ENCODE assay signal across 26 mouse cellular contexts in the genomic region with DNA sequence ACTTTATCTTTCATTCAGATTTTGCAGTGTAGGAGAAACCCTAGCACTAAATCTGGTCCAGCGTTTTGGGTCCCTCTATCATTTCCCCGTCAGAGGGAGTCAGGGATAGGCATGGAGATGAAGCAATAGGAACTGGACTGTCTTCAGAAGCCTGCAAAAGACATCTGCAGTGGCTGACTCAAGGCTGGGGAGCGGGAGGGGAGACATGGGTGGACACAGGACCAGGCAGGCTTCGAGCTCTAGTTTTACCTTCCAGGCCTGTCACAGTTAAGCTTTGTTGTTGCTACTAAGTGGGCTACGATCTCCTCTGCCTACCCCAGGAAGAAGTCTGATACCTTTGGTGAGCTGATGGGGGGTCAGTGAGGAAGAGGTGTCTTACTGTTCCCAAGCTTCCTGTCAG. TPM values are rescaled to one million over a fixed set of nuclear protein-coding genes. Genes with fewer than 3 reads are reported as not detected.
DNase-seq lines count a peak whose midpoint lies in the region; ATAC-seq and TF ChIP-seq lines count a peak whose summit lies in the region.
"Had no signal": no experiment of that assay in that cellular context is flagged by ENCODE, and none has a peak within 500 bp of the region (broad histone marks: within the 10 kb centered on the region; RNA-seq: fewer than 3 reads in every experiment).

No protein-coding gene starts in this region.

- H3K4me2 ChIP-seq in heart, embryonic 12.5 days: no peak overlapping the region
- 0 out of 2 replicates have a peak overlapping the region, but pooled peaks have one; percentile 11 for H3K4me2 ChIP-seq in heart, embryonic 11.5 days
- peak overlapping the region; percentile 83 for H3K4me2 ChIP-seq in intestine, postnatal 0 days (replicated peaks; ENCODE audit: low read depth)
- no peak overlapping the region for H3K4me2 ChIP-seq in intestine, embryonic 15.5 days (replicated peaks)
- H3K4me2 ChIP-seq: embryonic facial prominence, embryonic 13.5 days; embryonic facial prominence, embryonic 15.5 days; forebrain, embryonic 12.5 days had no signal

- H3K27ac ChIP-seq in gastrocnemius, adult 2 months: peak overlapping the region; percentile 91
- H3K27ac ChIP-seq in heart, adult 2 months: peak overlapping the region; percentile 52
- no peak overlapping the region for H3K27ac ChIP-seq in heart, embryonic 12.5 days (ENCODE audit: poor library complexity, severe bottlenecking)
- no peak overlapping the region for H3K27ac ChIP-seq in heart, embryonic 11.5 days (ENCODE audit: low read depth, low read length)
- H3K27ac ChIP-seq in intestine, postnatal 0 days (ENCODE audit: low read depth, low read length): no peak overlapping the region
- no peak overlapping the region for H3K27ac ChIP-seq in intestine, embryonic 15.5 days
- H3K27ac ChIP-seq: embryonic facial prominence, embryonic 13.5 days; embryonic facial prominence, embryonic 15.5 days; forebrain, embryonic 10.5 days; forebrain, embryonic 12.5 days had no signal

- no peaks in the 10 kb centered on the region for H3K9me3 ChIP-seq in heart, embryonic 12.5 days (replicated peaks)
- H3K9me3 ChIP-seq in heart, embryonic 11.5 days (replicated peaks; ENCODE audit: control insufficient read depth, low read length): no peaks in the 10 kb centered on the region
- H3K9me3 ChIP-seq in intestine, postnatal 0 days (ENCODE audit: control insufficient read depth): no peaks in the 10 kb centered on the region
- no peaks in the 10 kb centered on the region for H3K9me3 ChIP-seq in intestine, embryonic 15.5 days
- H3K9me3 ChIP-seq: embryonic facial prominence, embryonic 13.5 days; embryonic facial prominence, embryonic 15.5 days; forebrain, embryonic 10.5 days; forebrain, embryonic 12.5 days had no signal

- DNase-seq in gastrocnemius, adult 2 months: no peak
- DNase-seq in gastrocnemius, postnatal 25 days: no peak
- DNase-seq in heart, adult 2 months: no peak
- DNase-seq in heart, adult 8-10 months (ENCODE audit: low spot score): no peak
- DNase-seq: adrenal gland, adult 2 months; adrenal gland, postnatal 10 days; adrenal gland, postnatal 25 days; cerebellum, adult 11 months; cerebellum, adult 18-20 months; cerebellum, adult 8-10 months; cerebellum, adult 9-11 months; cerebellum, postnatal 14 days; cerebellum, postnatal 36 days; embryo, embryonic 11 days had no signal

- no peak for ATAC-seq in heart, embryonic 12.5 days (ENCODE audit: insufficient number of reproducible peaks, low FRiP score)
- no peak for ATAC-seq in heart, embryonic 11.5 days (replicated peaks; ENCODE audit: insufficient number of reproducible peaks, low FRiP score, low TSS enrichment)
- ATAC-seq in intestine, postnatal 0 days: no peak
- no peak for ATAC-seq in intestine, embryonic 15.5 days
- ATAC-seq: forebrain, embryonic 14.5 days had no signal

- peak overlapping the region; percentile 74; the same call in 1 of the 2 replicates for H3K4me3 ChIP-seq in gastrocnemius, adult 2 months
- peak overlapping the region; percentile 7; the same call in 1 of the 2 replicates for H3K4me3 ChIP-seq in heart, adult 2 months
- no peak overlapping the region for H3K4me3 ChIP-seq in heart, embryonic 12.5 days
- H3K4me3 ChIP-seq in heart, embryonic 11.5 days (ENCODE audit: low read depth, low read length): no peak overlapping the region
- H3K4me3 ChIP-seq in intestine, postnatal 0 days (ENCODE audit: low read depth, low read length): no peak overlapping the region
- H3K4me3 ChIP-seq in intestine, embryonic 15.5 days (replicated peaks): no peak overlapping the region
- H3K4me3 ChIP-seq: embryonic facial prominence, embryonic 13.5 days; embryonic facial prominence, embryonic 15.5 days; erythroblast, embryonic 14.5 days; forebrain, embryonic 10.5 days; forebrain, embryonic 12.5 days had no signal

- TF ChIP-seq EP300 in heart, adult 2 months (IDR thresholded peaks at IDR 0.05; ENCODE audit: insufficient read depth, low read depth, low read length): no peak

- no peaks in the 10 kb centered on the region for H3K27me3 ChIP-seq in heart, adult 2 months (ENCODE audit: control insufficient read depth, insufficient read depth, low read length)
- H3K27me3 ChIP-seq in heart, embryonic 12.5 days (replicated peaks): no peaks in the 10 kb centered on the region
- H3K27me3 ChIP-seq in heart, embryonic 11.5 days (ENCODE audit: control insufficient read depth, insufficient read depth, low read length): peaks cover 4% of the 10 kb centered on the region; the same call in 1 of the 2 replicates
- no peaks in the 10 kb centered on the region for H3K27me3 ChIP-seq in intestine, postnatal 0 days (replicated peaks; ENCODE audit: control insufficient read depth, insufficient read depth, low read length)
- H3K27me3 ChIP-seq in intestine, embryonic 15.5 days (replicated peaks): no peaks in the 10 kb centered on the region
- H3K27me3 ChIP-seq: embryonic facial prominence, embryonic 15.5 days had no signal

- no peak overlapping the region for H3K9ac ChIP-seq in heart, adult 2 months (ENCODE audit: low read depth, low read length)
- H3K9ac ChIP-seq in heart, embryonic 12.5 days: no peak overlapping the region
- no peak overlapping the region for H3K9ac ChIP-seq in heart, embryonic 11.5 days (ENCODE audit: low read depth, low read length)
- no peak overlapping the region for H3K9ac ChIP-seq in intestine, postnatal 0 days (ENCODE audit: low read depth, low read length)
- H3K9ac ChIP-seq in intestine, embryonic 15.5 days: no peak overlapping the region
- H3K9ac ChIP-seq: embryonic facial prominence, embryonic 13.5 days; embryonic facial prominence, embryonic 15.5 days; forebrain, embryonic 12.5 days had no signal

- H3K36me3 ChIP-seq in heart, adult 2 months (ENCODE audit: control insufficient read depth, insufficient read depth, low read length): peaks cover 15% of the 10 kb centered on the region
- H3K36me3 ChIP-seq in heart, embryonic 12.5 days: peaks cover 14% of the 10 kb centered on the region
- no peaks in the 10 kb centered on the region; the same call in 1 of the 2 replicates for H3K36me3 ChIP-seq in heart, embryonic 11.5 days (ENCODE audit: control insufficient read depth, insufficient read depth, low read length)
- H3K36me3 ChIP-seq in intestine, postnatal 0 days (ENCODE audit: control insufficient read depth, insufficient read depth): no peaks in the 10 kb centered on the region
- no peaks in the 10 kb centered on the region for H3K36me3 ChIP-seq in intestine, embryonic 15.5 days

- TF ChIP-seq CTCF in gastrocnemius, adult 2 months (IDR thresholded peaks at IDR 0.05): no peak
- TF ChIP-seq CTCF in heart, adult 2 months (IDR thresholded peaks at IDR 0.05): no peak
- TF ChIP-seq CTCF in intestine, postnatal 0 days (IDR thresholded peaks at IDR 0.05; ENCODE audit: low read depth): no peak

- peaks cover 10% of the 10 kb centered on the region for H3K4me1 ChIP-seq in heart, adult 2 months (ENCODE audit: control insufficient read depth, insufficient read depth, low read length)
- peaks cover 28% of the 10 kb centered on the region for H3K4me1 ChIP-seq in heart, embryonic 12.5 days (replicated peaks)
- peaks cover 21% of the 10 kb centered on the region for H3K4me1 ChIP-seq in heart, embryonic 11.5 days (ENCODE audit: control insufficient read depth, insufficient read depth, low read length)
- H3K4me1 ChIP-seq in intestine, postnatal 0 days (replicated peaks; ENCODE audit: control insufficient read depth, insufficient read depth, low read length): peaks cover 5% of the 10 kb centered on the region; the same call in 1 of the 2 replicates
- peaks cover 29% of the 10 kb centered on the region for H3K4me1 ChIP-seq in intestine, embryonic 15.5 days (replicated peaks)

- 71% methylated on average over 5 of the region's 5 CpGs for WGBS in heart, adult 2 months
- WGBS in heart, embryonic 12.5 days: 78% methylated on average over 5 of the region's 5 CpGs
- 75% methylated on average over 5 of the region's 5 CpGs for WGBS in heart, embryonic 11.5 days (ENCODE audit: insufficient replicate concordance)
- 92% methylated on average over 5 of the region's 5 CpGs for WGBS in intestine, postnatal 0 days
- WGBS in intestine, embryonic 15.5 days: 85% methylated on average over 5 of the region's 5 CpGs

- H3K79me2 ChIP-seq in heart, adult 2 months (replicated peaks; ENCODE audit: control insufficient read depth, insufficient read depth, low read length): peaks cover 2% of the 10 kb centered on the region; the same call in 1 of the 2 replicates

- no peak for TF ChIP-seq POLR2A in heart, adult 2 months (IDR thresholded peaks at IDR 0.05; ENCODE audit: insufficient read depth, low read depth, low read length)

- intact Hi-C loops in gastrocnemius, adult 2 months (cut with DNase I): loop anchor here (5.0 kb wide), 1 partner anchor 105 kb away; no protein-coding TSS in a partner anchor
- intact Hi-C loops in heart, adult 2 months (cut with DNase I): no loop called here

RNA-seq across cellular contexts. Expression of gene S100a1, which starts 1.9 kb away (rescaled TPM):
- total RNA-seq in gastrocnemius, adult 2 months (2021): 100 to 1,000 TPM; 151 to 202 TPM
- total RNA-seq in gastrocnemius, postnatal 25 days (2021): 100 to 1,000 TPM; 112 to 150 TPM
- total RNA-seq in heart, adult 2 months (2021): 1,000 to 10,000 TPM in 1 of 2 experiments, 100 to 1,000 TPM in 1; 871 to 1,070 TPM
- polyA plus RNA-seq in heart, adult 2 months (2012; rRNA removed): 1,425 and 1,426 TPM in 2 replicates
- polyA plus RNA-seq in heart, embryonic 12.5 days (2016; fragmentation: Nextera tagmentation; extraction: Ambion mirVana): 145 and 148 TPM in 2 replicates
- 137 and 138 TPM in 2 replicates for polyA plus RNA-seq in heart, embryonic 11.5 days (2014; fragmentation: Nextera tagmentation; extraction: Ambion mirVana)
- 1,000 to 10,000 TPM; 1,071 to 1,219 (median 1,134) TPM for total RNA-seq in heart, adult 8-10 months (2022)
- 1,091 and 1,109 TPM in 2 replicates for polyA plus RNA-seq in intestine, postnatal 0 days (2015; fragmentation: Nextera tagmentation; extraction: Ambion mirVana)
- 82.3 and 109 TPM in 2 replicates for polyA plus RNA-seq in intestine, embryonic 15.5 days (2015; fragmentation: Nextera tagmentation; extraction: Ambion mirVana)

RNA-seq across cellular contexts. Expression of gene S100a13, which starts 2.0 kb away (rescaled TPM):
- 10 to 100 TPM; 11.9 to 15.5 TPM for total RNA-seq in gastrocnemius, adult 2 months (2021)
- total RNA-seq in gastrocnemius, postnatal 25 days (2021): 10 to 100 TPM in 1 of 2 experiments, 1 to 10 TPM in 1; 9.5 to 16.8 TPM
- total RNA-seq in heart, adult 2 months (2021): 10 to 100 TPM; 28.3 to 29.6 TPM
- 56.7 and 78.0 TPM in 2 replicates for polyA plus RNA-seq in heart, adult 2 months (2012; rRNA removed)
- 71.4 and 74.1 TPM in 2 replicates for polyA plus RNA-seq in heart, embryonic 12.5 days (2016; fragmentation: Nextera tagmentation; extraction: Ambion mirVana)
- 59.7 and 65.4 TPM in 2 replicates for polyA plus RNA-seq in heart, embryonic 11.5 days (2014; fragmentation: Nextera tagmentation; extraction: Ambion mirVana)
- total RNA-seq in heart, adult 8-10 months (2022): 10 to 100 TPM; 25.0 to 34.8 (median 27.8) TPM
- polyA plus RNA-seq in intestine, postnatal 0 days (2015; fragmentation: Nextera tagmentation; extraction: Ambion mirVana): 70.3 and 78.7 TPM in 2 replicates
- 35.6 and 36.3 TPM in 2 replicates for polyA plus RNA-seq in intestine, embryonic 15.5 days (2015; fragmentation: Nextera tagmentation; extraction: Ambion mirVana)

RNA-seq across cellular contexts. Expression of gene Chtop, which starts 3.0 kb away (rescaled TPM):
- 100 to 1,000 TPM; 104 to 111 TPM for total RNA-seq in gastrocnemius, adult 2 months (2021)
- total RNA-seq in gastrocnemius, postnatal 25 days (2021): 10 to 100 TPM; 86.0 to 86.1 TPM
- total RNA-seq in heart, adult 2 months (2021): 10 to 100 TPM; 90.0 to 93.0 TPM
- polyA plus RNA-seq in heart, adult 2 months (2012; rRNA removed): 30.4 and 51.4 TPM in 2 replicates
- 113 and 114 TPM in 2 replicates for polyA plus RNA-seq in heart, embryonic 12.5 days (2016; fragmentation: Nextera tagmentation; extraction: Ambion mirVana)
- 70.3 and 73.9 TPM in 2 replicates for polyA plus RNA-seq in heart, embryonic 11.5 days (2014; fragmentation: Nextera tagmentation; extraction: Ambion mirVana)
- total RNA-seq in heart, adult 8-10 months (2022): 100 to 1,000 TPM in 1 of 4 experiments, 10 to 100 TPM in 3; 93.2 to 105 (median 94.2) TPM
- 61.3 and 63.7 TPM in 2 replicates for polyA plus RNA-seq in intestine, postnatal 0 days (2015; fragmentation: Nextera tagmentation; extraction: Ambion mirVana)
- 117 and 125 TPM in 2 replicates for polyA plus RNA-seq in intestine, embryonic 15.5 days (2015; fragmentation: Nextera tagmentation; extraction: Ambion mirVana)

RNA-seq across cellular contexts. Expression of gene S100a14, which starts 14.4 kb away (rescaled TPM):
- total RNA-seq in gastrocnemius, adult 2 months (2021): under 1 TPM in 1 of 2 experiments, not detected in 1; 0.36 TPM
- under 1 TPM; 0.29 to 0.67 TPM for total RNA-seq in gastrocnemius, postnatal 25 days (2021)
- under 1 TPM; 0.23 to 0.50 TPM for total RNA-seq in heart, adult 2 months (2021)
- 0.57 TPM in 1 of 2 replicates, not detected in the other for polyA plus RNA-seq in heart, adult 2 months (2012; rRNA removed)
- not detected in 2 replicates for polyA plus RNA-seq in heart, embryonic 12.5 days (2016; fragmentation: Nextera tagmentation; extraction: Ambion mirVana)
- not detected in 2 replicates for polyA plus RNA-seq in heart, embryonic 11.5 days (2014; fragmentation: Nextera tagmentation; extraction: Ambion mirVana)
- under 1 TPM in 3 of 4 experiments, not detected in 1; 0.35 to 0.55 (median 0.37) TPM for total RNA-seq in heart, adult 8-10 months (2022)
- polyA plus RNA-seq in intestine, postnatal 0 days (2015; fragmentation: Nextera tagmentation; extraction: Ambion mirVana): 0.61 and 1.1 TPM in 2 replicates
- polyA plus RNA-seq in intestine, embryonic 15.5 days (2015; fragmentation: Nextera tagmentation; extraction: Ambion mirVana): 6.3 and 8.5 TPM in 2 replicates
- total RNA-seq: common myeloid progenitor, adult 5-6 weeks; MEL had no signal
- polyA plus RNA-seq: adrenal gland, adult 2 months; erythroblast, embryonic 14.5 days; forebrain, embryonic 10.5 days; forebrain, embryonic 14.5 days had no signal

RNA-seq across cellular contexts. Expression of gene Snapin, which starts 21.4 kb away (rescaled TPM):
- total RNA-seq in gastrocnemius, adult 2 months (2021): 10 to 100 TPM; 71.8 to 74.4 TPM
- 10 to 100 TPM; 57.4 to 60.0 TPM for total RNA-seq in gastrocnemius, postnatal 25 days (2021)
- total RNA-seq in heart, adult 2 months (2021): 10 to 100 TPM; 60.0 to 71.3 TPM
- polyA plus RNA-seq in heart, adult 2 months (2012; rRNA removed): 50.7 and 89.1 TPM in 2 replicates
- 72.9 and 75.3 TPM in 2 replicates for polyA plus RNA-seq in heart, embryonic 12.5 days (2016; fragmentation: Nextera tagmentation; extraction: Ambion mirVana)
- polyA plus RNA-seq in heart, embryonic 11.5 days (2014; fragmentation: Nextera tagmentation; extraction: Ambion mirVana): 76.0 TPM in 2 replicates
- 10 to 100 TPM; 69.7 to 77.6 (median 75.4) TPM for total RNA-seq in heart, adult 8-10 months (2022)
- 53.1 and 53.9 TPM in 2 replicates for polyA plus RNA-seq in intestine, postnatal 0 days (2015; fragmentation: Nextera tagmentation; extraction: Ambion mirVana)
- 69.8 and 74.0 TPM in 2 replicates for polyA plus RNA-seq in intestine, embryonic 15.5 days (2015; fragmentation: Nextera tagmentation; extraction: Ambion mirVana)

Comparison
In these comparisons a context has a peak if more than half of its experiments do, and no peak if none do; other contexts are left out.
1. H3K27ac ChIP-seq: peak in gastrocnemius, adult 2 months (single experiment) and heart, adult 2 months (single experiment); none in heart, embryonic 12.5 days (single experiment), heart, embryonic 11.5 days (single experiment), intestine, postnatal 0 days (single experiment) and intestine, embryonic 15.5 days (single experiment).
2. H3K4me3 ChIP-seq: peak in gastrocnemius, adult 2 months (single experiment) and heart, adult 2 months (single experiment); none in heart, embryonic 12.5 days (single experiment), heart, embryonic 11.5 days (single experiment), intestine, postnatal 0 days (single experiment) and intestine, embryonic 15.5 days (single experiment).
3. H3K4me2 ChIP-seq: peak in heart, embryonic 11.5 days (single experiment) and intestine, postnatal 0 days (single experiment); none in heart, embryonic 12.5 days (single experiment) and intestine, embryonic 15.5 days (single experiment).